Mouse (Mus musculus): Measurements from ENCODE around the gene Whrn. TPM values are rescaled to one million over a fixed set of nuclear protein-coding genes. Genes with fewer than 3 reads are reported as not detected.

The Whrn gene
- 8.1 and 10.4 TPM in 2 replicates for polyA plus RNA-seq (2015; fragmentation: Nextera tagmentation; extraction: Ambion mirVana)

- Histone ChIP-seq H3K27ac (peak within 1 kb of the TSS; percentile 67), H3K4me3 (peak within 1 kb of the TSS; percentile 76), H3K9me3 (no peaks in the 10 kb centered on the region), H3K4me1 (peaks cover 41% of the 10 kb centered on the region), H3K36me3 (no peaks in the 10 kb centered on the region), H3K27me3 (peaks cover 15% of the 10 kb centered on the region), H3K4me2 (replicated peaks) (peak within 1 kb of the TSS; percentile 90), H3K9ac (peak within 1 kb of the TSS; percentile 81)
- peak; percentile 82 for ATAC-seq (ENCODE audit: low FRiP score, low read depth)
- WGBS = 0% methylated on average over 26 of the region's 34 CpGs
Observed at GRCm38 (mm10) chr4:63495915-63496278, at the start of gene Whrn. Gene Whrn (minus strand): TSS chr4:63495991.

- peak overlapping the region; percentile 89 for H3K4me3 ChIP-seq
- H3K27me3 ChIP-seq = no peaks in the 10 kb centered on the region
- H3K27ac ChIP-seq = peak overlapping the region; percentile 86; the same call in 1 of the 2 replicates
- 18% methylated on average over 26 of the region's 26 CpGs for WGBS
- peaks cover 30% of the 10 kb centered on the region for H3K4me1 ChIP-seq
- peak overlapping the region; percentile 96 for H3K9ac ChIP-seq
- peaks cover 20% of the 10 kb centered on the region for H3K36me3 ChIP-seq
- no peaks in the 10 kb centered on the region for H3K9me3 ChIP-seq
- ATAC-seq (ENCODE audit: low FRiP score, low read depth) = peak; percentile 20; the same call in 1 of the 2 replicates
- peak overlapping the region; percentile 84 for H3K4me2 ChIP-seq (replicated peaks)
Observed at GRCm38 (mm10) chr4:63545231-63545958, 49.6 kb upstream of the Whrn start.

- under 1% methylated on average over 57 of the region's 57 CpGs for whole genome bisulfite sequencing
- Histone ChIP-seq H3K4me3 (peak within 1 kb of the TSS; percentile 89), H3K36me3 (peaks cover 18% of the 10 kb centered on the region), H3K27ac (peak within 1 kb of the TSS; percentile 86), H3K4me2 (replicated peaks) (peak within 1 kb of the TSS; percentile 84), H3K9ac (peak within 1 kb of the TSS; percentile 96), H3K9me3 (no peaks in the 10 kb centered on the region), H3K4me1 (peaks cover 30% of the 10 kb centered on the region), H3K27me3 (no peaks in the 10 kb centered on the region)
- ATAC-seq (ENCODE audit: low FRiP score, low read depth) = peak; percentile 96
Observed at GRCm38 (mm10) chr4:63544494-63545230, 48.9 kb upstream of the Whrn start, which contains the start of gene Atp6v1g1. Gene Atp6v1g1 (plus strand): TSS chr4:63544772.

- no peak overlapping the region for H3K9ac ChIP-seq
- no peaks in the 10 kb centered on the region for H3K9me3 ChIP-seq
- no peaks in the 10 kb centered on the region for H3K27me3 ChIP-seq
- ATAC-seq (ENCODE audit: low FRiP score, low read depth) = peak; percentile 49; the same call in 1 of the 2 replicates
- peak overlapping the region; percentile 84 for H3K4me2 ChIP-seq (replicated peaks)
- 49% methylated on average over 10 of the region's 10 CpGs for WGBS
- H3K27ac ChIP-seq = peak overlapping the region; percentile 76
- H3K4me3 ChIP-seq = peak overlapping the region; percentile 89
- peaks cover 11% of the 10 kb centered on the region for H3K36me3 ChIP-seq
- peaks cover 30% of the 10 kb centered on the region for H3K4me1 ChIP-seq
Observed at GRCm38 (mm10) chr4:63543746-63544493, 48.1 kb upstream of the Whrn start.

GRCm38 (mm10) chr4:63542209-63542608 lies 46.4 kb upstream of the Whrn start:
- no peak for ATAC-seq (ENCODE audit: low FRiP score, low read depth)
- Histone ChIP-seq H3K27me3 (no peaks in the 10 kb centered on the region), H3K27ac (no peak overlapping the region), H3K4me1 (peaks cover 26% of the 10 kb centered on the region), H3K9ac (no peak overlapping the region), H3K36me3 (no peaks in the 10 kb centered on the region), H3K4me3 (no peak overlapping the region), H3K4me2 (replicated peaks) (no peak overlapping the region), H3K9me3 (no peaks in the 10 kb centered on the region)
- 42% methylated on average over 2 of the region's 2 CpGs for WGBS

GRCm38 (mm10) chr4:63537602-63538001 lies 41.8 kb upstream of the Whrn start:
- Histone ChIP-seq H3K27ac (no peak overlapping the region), H3K36me3 (no peaks in the 10 kb centered on the region), H3K4me1 (0 out of 2 replicates have a peak, but pooled peaks cover 3% of the 10 kb centered on the region), H3K4me3 (no peak overlapping the region), H3K9me3 (no peaks in the 10 kb centered on the region), H3K27me3 (no peaks in the 10 kb centered on the region), H3K4me2 (replicated peaks) (no peak overlapping the region), H3K9ac (no peak overlapping the region)
- WGBS = 85% methylated on average over 4 of the region's 4 CpGs
- no peak for ATAC-seq (ENCODE audit: low FRiP score, low read depth)

- Histone ChIP-seq H3K4me2 (replicated peaks) (no peak overlapping the region), H3K27me3 (no peaks in the 10 kb centered on the region), H3K27ac (no peak overlapping the region), H3K9me3 (no peaks in the 10 kb centered on the region), H3K4me3 (no peak overlapping the region), H3K4me1 (no peaks in the 10 kb centered on the region), H3K36me3 (no peaks in the 10 kb centered on the region), H3K9ac (no peak overlapping the region)
- WGBS = 76% methylated on average over 7 of the region's 7 CpGs
- ATAC-seq (ENCODE audit: low FRiP score, low read depth) = peak; percentile 15; the same call in 1 of the 2 replicates
Observed at GRCm38 (mm10) chr4:63530409-63530808, 34.6 kb upstream of the Whrn start.

- Histone ChIP-seq H3K4me1 (no peaks in the 10 kb centered on the region), H3K27ac (no peak overlapping the region), H3K27me3 (no peaks in the 10 kb centered on the region), H3K9me3 (no peaks in the 10 kb centered on the region), H3K9ac (no peak overlapping the region), H3K36me3 (no peaks in the 10 kb centered on the region), H3K4me3 (no peak overlapping the region), H3K4me2 (replicated peaks) (no peak overlapping the region)
- WGBS = 80% methylated on average over 6 of the region's 6 CpGs
- ATAC-seq (ENCODE audit: low FRiP score, low read depth) = no peak
Observed at GRCm38 (mm10) chr4:63528946-63529345, 33.2 kb upstream of the Whrn start.

- ATAC-seq (ENCODE audit: low FRiP score, low read depth) = no peak
- Histone ChIP-seq H3K4me1 (no peaks in the 10 kb centered on the region), H3K27me3 (no peaks in the 10 kb centered on the region), H3K9ac (no peak overlapping the region), H3K4me2 (replicated peaks) (no peak overlapping the region), H3K4me3 (no peak overlapping the region), H3K36me3 (no peaks in the 10 kb centered on the region), H3K9me3 (no peaks in the 10 kb centered on the region), H3K27ac (no peak overlapping the region)
- WGBS = 76% methylated on average over 8 of the region's 8 CpGs
Observed at GRCm38 (mm10) chr4:63525514-63525913, 29.7 kb upstream of the Whrn start.

- Histone ChIP-seq H3K9ac (no peak overlapping the region), H3K36me3 (no peaks in the 10 kb centered on the region), H3K4me1 (no peaks in the 10 kb centered on the region), H3K4me2 (replicated peaks) (no peak overlapping the region), H3K27ac (no peak overlapping the region), H3K4me3 (no peak overlapping the region), H3K9me3 (no peaks in the 10 kb centered on the region), H3K27me3 (no peaks in the 10 kb centered on the region)
- ATAC-seq (ENCODE audit: low FRiP score, low read depth) = no peak
- 76% methylated on average over 2 of the region's 2 CpGs for WGBS
Observed at GRCm38 (mm10) chr4:63521813-63522419, 26.1 kb upstream of the Whrn start.

GRCm38 (mm10) chr4:63515021-63515420 lies 19.2 kb upstream of the Whrn start:
- H3K4me2 ChIP-seq (replicated peaks) = no peak overlapping the region
- WGBS = 78% methylated on average over 5 of the region's 5 CpGs
- no peaks in the 10 kb centered on the region for H3K36me3 ChIP-seq
- H3K27ac ChIP-seq = no peak overlapping the region
- H3K27me3 ChIP-seq = no peaks in the 10 kb centered on the region
- H3K4me3 ChIP-seq = no peak overlapping the region
- no peak for ATAC-seq (ENCODE audit: low FRiP score, low read depth)
- no peaks in the 10 kb centered on the region for H3K9me3 ChIP-seq
- H3K9ac ChIP-seq = no peak overlapping the region
- H3K4me1 ChIP-seq = peaks cover 12% of the 10 kb centered on the region

Measured in limb, embryonic 13.5 days (tissue).